In the genomic region with DNA sequence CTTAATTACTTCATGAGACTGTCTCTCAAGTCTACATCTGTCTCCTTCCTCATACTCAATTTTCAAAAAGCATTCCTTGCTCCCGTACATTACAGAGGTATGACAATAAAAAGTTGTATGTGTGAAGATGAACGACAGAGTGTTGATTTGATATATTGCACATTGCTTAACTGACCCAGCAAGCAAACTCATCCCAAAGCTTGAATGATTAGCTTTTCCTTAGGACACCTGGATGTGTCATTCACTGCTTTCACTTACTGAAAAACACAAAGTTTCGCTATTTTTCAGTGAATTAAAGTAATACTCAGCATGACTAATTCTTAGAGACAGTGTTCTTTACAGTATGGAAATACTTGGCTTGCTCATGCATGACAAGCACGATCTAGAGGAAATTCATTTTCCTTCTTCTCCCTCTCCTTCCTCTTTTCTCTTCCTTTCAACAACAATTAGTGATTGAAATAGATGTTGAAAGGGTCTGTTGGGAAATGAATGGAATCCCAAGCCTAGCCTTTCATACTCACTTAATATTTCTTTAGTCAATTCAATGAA, we compare ENCODE assay signal across 24 mouse cellular contexts.
"Had no signal": no experiment of that assay in that cellular context is flagged by ENCODE, and none has a peak within 500 bp of the region (broad histone marks: within the 10 kb centered on the region; RNA-seq: fewer than 3 reads in every experiment).

No protein-coding gene starts in this region.

- H3K4me1 ChIP-seq: embryonic facial prominence, embryonic 12.5 days; embryonic facial prominence, embryonic 13.5 days; embryonic facial prominence, embryonic 15.5 days had no signal

- H3K36me3 ChIP-seq: embryonic facial prominence, embryonic 12.5 days; embryonic facial prominence, embryonic 13.5 days; embryonic facial prominence, embryonic 15.5 days; forebrain, embryonic 10.5 days; forebrain, embryonic 12.5 days; forebrain, embryonic 15.5 days had no signal

- H3K4me2 ChIP-seq: embryonic facial prominence, embryonic 12.5 days; embryonic facial prominence, embryonic 13.5 days; embryonic facial prominence, embryonic 15.5 days; forebrain, embryonic 12.5 days; forebrain, embryonic 13.5 days; forebrain, embryonic 15.5 days had no signal

- H3K4me3 ChIP-seq: embryonic facial prominence, embryonic 12.5 days; embryonic facial prominence, embryonic 13.5 days; embryonic facial prominence, embryonic 15.5 days; erythroblast, embryonic 14.5 days; forebrain, embryonic 10.5 days; forebrain, embryonic 12.5 days; forebrain, embryonic 13.5 days; forebrain, embryonic 15.5 days; gastrocnemius, adult 2 months; heart, adult 2 months had no signal

- H3K27ac ChIP-seq: embryonic facial prominence, embryonic 12.5 days; embryonic facial prominence, embryonic 13.5 days; forebrain, embryonic 10.5 days; forebrain, embryonic 12.5 days; forebrain, embryonic 13.5 days; forebrain, embryonic 15.5 days; gastrocnemius, adult 2 months; heart, adult 2 months had no signal

- DNase-seq: cerebellum, adult 8-10 months; cerebellum, adult 9-10 months; cerebellum, adult 9-11 months; cerebellum, postnatal 10 days; cerebellum, postnatal 14 days; cerebellum, postnatal 25 days; cerebellum, postnatal 36 days; embryo, embryonic 11 days; gastrocnemius, adult 2 months; gastrocnemius, postnatal 10 days; gastrocnemius, postnatal 14 days; gastrocnemius, postnatal 25 days; gastrocnemius, postnatal 36 days; heart, adult 18-20 months; heart, adult 2 months had no signal

- H3K9ac ChIP-seq: embryonic facial prominence, embryonic 12.5 days; embryonic facial prominence, embryonic 13.5 days; embryonic facial prominence, embryonic 15.5 days; forebrain, embryonic 12.5 days; forebrain, embryonic 13.5 days; forebrain, embryonic 15.5 days; forebrain, postnatal 0 days had no signal

- H3K9me3 ChIP-seq: embryonic facial prominence, embryonic 12.5 days; embryonic facial prominence, embryonic 13.5 days; embryonic facial prominence, embryonic 15.5 days; forebrain, embryonic 10.5 days; forebrain, embryonic 12.5 days; forebrain, embryonic 13.5 days; forebrain, embryonic 15.5 days had no signal

- H3K27me3 ChIP-seq: embryonic facial prominence, embryonic 12.5 days; embryonic facial prominence, embryonic 13.5 days; embryonic facial prominence, embryonic 15.5 days; forebrain, embryonic 12.5 days; forebrain, embryonic 13.5 days; forebrain, embryonic 15.5 days had no signal
